Mouse (Mus musculus): ENCODE results near the gene Cdk5r1. TPM values are rescaled to one million over a fixed set of nuclear protein-coding genes. Genes with fewer than 3 reads are reported as not detected.

The Cdk5r1 gene
- polyA plus RNA-seq, 1 experiment from 2014 or later: 4.7 TPM

Other genes with a start within 250 kb of the Cdk5r1 start
- 3.1 and 3.6 TPM in 2 replicates for gene Rhbdl3, start 176.1 kb upstream of the Cdk5r1 start, polyA plus RNA-seq (2016; fragmentation: Nextera tagmentation; extraction: Ambion mirVana)
- 26.5 and 29.4 TPM in 2 replicates for gene 5730455P16Rik, start 99.0 kb upstream of the Cdk5r1 start, polyA plus RNA-seq (2016; fragmentation: Nextera tagmentation; extraction: Ambion mirVana)
- gene Zfp207, start 93.7 kb upstream of the Cdk5r1 start, polyA plus RNA-seq (2016; fragmentation: Nextera tagmentation; extraction: Ambion mirVana): 301 and 320 TPM in 2 replicates
- gene Psmd11, start 48.4 kb upstream of the Cdk5r1 start, polyA plus RNA-seq (2016; fragmentation: Nextera tagmentation; extraction: Ambion mirVana): 414 and 424 TPM in 2 replicates